Mouse (Mus musculus) myocyte (in vitro differentiated cells): Measurements from ENCODE around the gene Trmt61a.

Source experiments
- E2F4 ChIP-seq: IDR thresholded peaks from one replicate; pipeline ENCODE4 v1.6.1; 2011; ENCODE audit warnings: mild to moderate bottlenecking, control low read depth, moderate library complexity; ENCODE audit not compliant: insufficient read depth
- MYOG ChIP-seq, 3 experiments: IDR thresholded peaks; one replicate each; pipeline ENCODE4 v1.6.1; 2011; ENCODE audit warnings: control low read depth in 2 of 3, low read depth in 2 of 3, mild to moderate bottlenecking in 2 of 3; ENCODE audit not compliant: insufficient read length in 2 of 3, control insufficient read depth in 1 of 3, insufficient read depth in 1 of 3
- TCF12 ChIP-seq: IDR thresholded peaks from one replicate; pipeline ENCODE4 v1.6.1; 2011; ENCODE audit warnings: mild to moderate bottlenecking, control low read depth; ENCODE audit not compliant: poor library complexity, insufficient read depth, severe bottlenecking

GRCm38 (mm10) chr12:111710091-111710490 lies 32.2 kb downstream of the Trmt61a start:
- TF ChIP-seq E2F4 (no peak), TCF12 (no peak), MYOG (IDR thresholded peaks at IDR 0.05; ENCODE audit: control insufficient read depth in 1 of 3, insufficient read depth in 1 of 3, insufficient read length in 2 of 3, low read depth in 2 of 3) (no peak)
